Mouse (Mus musculus) cerebellum, postnatal 36 days (tissue): ENCODE measurements at regions not wholly inside any gene's neighbourhood (a gene's known extent, or its start where the extent isn't known, plus 50 kb on each side); places are given as distances from the start of the nearest gene placed in this dataset.

ENCODE experiments used
- DNase-seq, 2 experiments: peaks; one replicate each; pipeline ENCODE4 v3.0.0; 2021 to 2022; ENCODE audit warnings: mixed read lengths in 2 of 2

- DNase-seq: no peak
These were observed 86.9 kb downstream of the Ndufa10 start for GRCm38 (mm10) chr1:92386752-92387151.

GRCm38 (mm10) chr1:92384945-92385344 is 88.7 kb downstream of the Ndufa10 start:
- DNase-seq: no peak

GRCm38 (mm10) chr1:92383749-92384148 is 89.9 kb downstream of the Ndufa10 start:
- DNase-seq: no peak

GRCm38 (mm10) chr1:92379510-92379886 is 94.2 kb downstream of the Ndufa10 start:
- no peak for DNase-seq

- DNase-seq: no peak
These were observed 94.7 kb downstream of the Ndufa10 start for GRCm38 (mm10) chr1:92378741-92379509.

GRCm38 (mm10) chr1:92376456-92376855 is 97.2 kb downstream of the Ndufa10 start:
- no peak for DNase-seq

- no peak for DNase-seq
These were observed 101.3 kb downstream of the Ndufa10 start for GRCm38 (mm10) chr1:92372222-92372990.

- DNase-seq: peak in 1 of 2 experiments; percentile 7
These were observed 102.2 kb downstream of the Ndufa10 start for GRCm38 (mm10) chr1:92371357-92371981.

GRCm38 (mm10) chr1:92370842-92371241 is 102.8 kb downstream of the Ndufa10 start:
- no peak for DNase-seq

GRCm38 (mm10) chr1:92369972-92370371 is 103.7 kb downstream of the Ndufa10 start:
- DNase-seq: no peak

GRCm38 (mm10) chr1:92366249-92366648 is 107.4 kb downstream of the Ndufa10 start:
- no peak for DNase-seq

GRCm38 (mm10) chr1:92365366-92366075 is 108.1 kb downstream of the Ndufa10 start:
- DNase-seq: no peak

GRCm38 (mm10) chr1:92361677-92362076 is 112.0 kb downstream of the Ndufa10 start:
- DNase-seq: no peak

- DNase-seq: peak; percentile 73
These were observed 113.4 kb downstream of the Ndufa10 start for GRCm38 (mm10) chr1:92360255-92360654.

GRCm38 (mm10) chr1:92359473-92359872 is 114.2 kb downstream of the Ndufa10 start:
- DNase-seq: no peak

- no peak for DNase-seq
These were observed 114.8 kb downstream of the Ndufa10 start for GRCm38 (mm10) chr1:92358758-92359287.

GRCm38 (mm10) chr1:92348353-92349005 is 125.2 kb downstream of the Ndufa10 start:
- peak; percentile 23 to 25 for DNase-seq

- no peak for DNase-seq
These were observed 126.0 kb downstream of the Ndufa10 start for GRCm38 (mm10) chr1:92347656-92348055.

GRCm38 (mm10) chr1:92343768-92344167 is 129.9 kb downstream of the Ndufa10 start:
- no peak for DNase-seq

- no peak for DNase-seq
These were observed 130.5 kb downstream of the Ndufa10 start for GRCm38 (mm10) chr1:92343161-92343598.

- DNase-seq: no peak
These were observed 131.7 kb downstream of the Ndufa10 start for GRCm38 (mm10) chr1:92341846-92342540.
